Mouse (Mus musculus) heart, embryonic 11.5 days (tissue): ENCODE results near the gene Efcab3. TPM values are rescaled to one million over a fixed set of nuclear protein-coding genes. Genes with fewer than 3 reads are reported as not detected.

Source experiments
- ATAC-seq: fragments of 200-750 bp; cut with Nextera tagmentation; replicated peaks from 2 replicates; pipeline ENCODE4 v1.8.0; 2017; ENCODE audit warnings: moderate library complexity; ENCODE audit not compliant: insufficient number of reproducible peaks, low FRiP score, low TSS enrichment
- H3K27ac ChIP-seq: fragments of 300-500 bp; sonication (generic); 2 replicates; pipeline ENCODE4 v1.5.1; 2014; ENCODE audit warnings: mild to moderate bottlenecking, low read depth, low read length
- H3K27me3 ChIP-seq: fragments of 300-500 bp; sonication (generic); 2 replicates; pipeline ENCODE4 v1.6.1; 2014; ENCODE audit warnings: mild to moderate bottlenecking, low read length, mixed read lengths; ENCODE audit not compliant: control insufficient read depth, insufficient read depth
- H3K36me3 ChIP-seq: fragments of 300-500 bp; sonication (generic); 2 replicates; pipeline ENCODE4 v1.6.1; 2014; ENCODE audit warnings: mild to moderate bottlenecking, low read length, moderate library complexity, mixed read lengths; ENCODE audit not compliant: control insufficient read depth, insufficient read depth
- H3K4me1 ChIP-seq: fragments of 300-500 bp; sonication (generic); 2 replicates; pipeline ENCODE4 v1.6.1; 2014; ENCODE audit warnings: low read length; ENCODE audit not compliant: control insufficient read depth, insufficient read depth
- H3K4me2 ChIP-seq: fragments of 300-500 bp; sonication (generic); 2 replicates; pipeline ENCODE4 v1.6.1; 2014; ENCODE audit warnings: mild to moderate bottlenecking, moderate library complexity
- H3K4me3 ChIP-seq: fragments of 300-500 bp; sonication (generic); 2 replicates; pipeline ENCODE4 v1.5.1; 2014; ENCODE audit warnings: low read depth, low read length
- H3K9ac ChIP-seq: fragments of 300-500 bp; sonication (generic); 2 replicates; pipeline ENCODE4 v1.6.1; 2014; ENCODE audit warnings: mild to moderate bottlenecking, low read depth, low read length, moderate library complexity
- H3K9me3 ChIP-seq: fragments of 300-500 bp; sonication (generic); replicated peaks from 2 replicates; pipeline ENCODE4 v1.6.1; 2016; ENCODE audit warnings: low read length; ENCODE audit not compliant: control insufficient read depth
- WGBS: fragments of 180-500 bp; shearing (Covaris S2); extraction: QIAGEN DNeasy Blood & Tissue Kit; methylation state at CpG from one replicate; pipeline ENCODE4 v1.1.7; 2014; ENCODE audit not compliant: insufficient replicate concordance; 5-methylcytosine and 5-hydroxymethylcytosine counted together
- polyA plus RNA-seq: library from polyadenylated mRNA; unstranded; fragments of >200 nt; fragmentation: Nextera tagmentation; extraction: Ambion mirVana; gene quantifications from 2 replicates; pipeline ENCODE4 v1.2.1, GENCODE M21; 2014

The Efcab3 gene
- polyA plus RNA-seq, 1 experiment from 2014 or later: not detected

DNA sequence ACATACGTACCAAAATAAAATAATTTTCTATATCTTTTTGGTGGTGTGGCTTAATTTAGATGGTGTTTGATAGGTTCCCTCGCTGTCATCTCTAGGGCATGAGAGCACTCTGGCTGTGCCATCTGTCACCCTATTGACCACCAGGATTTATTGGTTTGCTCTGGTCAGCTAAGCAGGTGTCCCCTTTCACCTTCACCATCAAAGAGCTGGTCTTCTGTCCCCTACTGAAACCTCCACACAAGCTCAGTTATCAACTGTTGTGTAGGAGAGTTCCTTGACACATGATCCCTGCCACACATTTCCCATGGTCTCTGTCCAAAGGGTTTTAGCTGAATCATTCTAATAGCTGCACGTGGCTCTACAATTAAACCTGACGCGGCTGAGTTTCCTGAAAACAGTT is 77.7 kb downstream of the Efcab3 start:
- H3K4me2 ChIP-seq: no peak overlapping the region
- no peaks in the 10 kb centered on the region for H3K9me3 ChIP-seq
- no peaks in the 10 kb centered on the region for H3K27me3 ChIP-seq
- no peak overlapping the region for H3K27ac ChIP-seq
- WGBS: 88% methylated on average over 5 of the region's 5 CpGs
- H3K4me3 ChIP-seq: no peak overlapping the region
- peaks cover 26% of the 10 kb centered on the region for H3K36me3 ChIP-seq
- H3K9ac ChIP-seq: no peak overlapping the region
- no peak for ATAC-seq
- no peaks in the 10 kb centered on the region for H3K4me1 ChIP-seq

DNA sequence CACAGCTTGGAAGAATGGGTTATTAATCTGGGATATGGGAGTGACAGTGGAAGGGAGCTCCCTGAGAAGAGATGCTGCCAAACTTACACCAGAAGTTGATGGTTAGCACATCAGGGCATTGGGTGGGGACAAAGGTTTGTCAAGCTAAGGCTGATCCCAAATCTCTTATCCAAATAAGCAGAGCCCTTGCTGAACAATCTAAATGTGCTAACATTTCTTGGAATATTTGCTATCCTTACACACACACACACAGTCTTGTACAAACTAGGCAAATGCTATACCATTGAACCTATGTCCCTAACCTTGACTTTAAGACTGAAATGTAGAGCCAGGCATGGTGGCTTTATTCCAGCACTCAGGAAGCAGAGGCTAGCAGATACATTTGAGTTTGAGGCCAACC is 80.2 kb downstream of the Efcab3 start:
- Histone ChIP-seq H3K4me1 (no peaks in the 10 kb centered on the region), H3K9ac (no peak overlapping the region), H3K27ac (no peak overlapping the region), H3K4me3 (no peak overlapping the region), H3K27me3 (no peaks in the 10 kb centered on the region), H3K9me3 (no peaks in the 10 kb centered on the region), H3K36me3 (peaks cover 15% of the 10 kb centered on the region), H3K4me2 (no peak overlapping the region)
- no peak for ATAC-seq

DNA sequence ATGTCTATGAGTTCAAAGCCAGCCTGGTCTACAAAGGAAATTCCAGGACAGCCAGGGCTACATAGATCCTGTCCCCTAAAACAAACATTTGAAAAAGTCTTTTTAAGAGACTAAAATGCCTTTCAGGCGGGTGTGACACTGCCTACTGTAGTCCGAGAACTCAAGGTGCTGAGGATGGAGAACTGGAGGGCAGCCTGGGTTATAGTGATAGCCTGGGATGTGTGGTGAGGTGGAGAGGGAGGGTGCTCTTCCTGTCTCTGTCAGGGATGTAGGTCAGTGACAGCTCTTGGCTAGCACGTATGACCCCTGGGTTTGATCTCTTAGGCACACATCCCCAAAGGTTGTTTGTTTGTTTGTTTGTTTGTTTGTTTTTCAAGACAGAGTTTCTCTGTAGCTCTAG is 80.7 kb downstream of the Efcab3 start:
- ATAC-seq: no peak
- no peak overlapping the region for H3K9ac ChIP-seq
- WGBS: 73% methylated on average over 3 of the region's 3 CpGs
- H3K36me3 ChIP-seq: peaks cover 15% of the 10 kb centered on the region
- no peak overlapping the region for H3K27ac ChIP-seq
- no peak overlapping the region for H3K4me2 ChIP-seq
- H3K4me1 ChIP-seq: no peaks in the 10 kb centered on the region
- no peaks in the 10 kb centered on the region for H3K9me3 ChIP-seq
- H3K27me3 ChIP-seq: no peaks in the 10 kb centered on the region
- no peak overlapping the region for H3K4me3 ChIP-seq

DNA sequence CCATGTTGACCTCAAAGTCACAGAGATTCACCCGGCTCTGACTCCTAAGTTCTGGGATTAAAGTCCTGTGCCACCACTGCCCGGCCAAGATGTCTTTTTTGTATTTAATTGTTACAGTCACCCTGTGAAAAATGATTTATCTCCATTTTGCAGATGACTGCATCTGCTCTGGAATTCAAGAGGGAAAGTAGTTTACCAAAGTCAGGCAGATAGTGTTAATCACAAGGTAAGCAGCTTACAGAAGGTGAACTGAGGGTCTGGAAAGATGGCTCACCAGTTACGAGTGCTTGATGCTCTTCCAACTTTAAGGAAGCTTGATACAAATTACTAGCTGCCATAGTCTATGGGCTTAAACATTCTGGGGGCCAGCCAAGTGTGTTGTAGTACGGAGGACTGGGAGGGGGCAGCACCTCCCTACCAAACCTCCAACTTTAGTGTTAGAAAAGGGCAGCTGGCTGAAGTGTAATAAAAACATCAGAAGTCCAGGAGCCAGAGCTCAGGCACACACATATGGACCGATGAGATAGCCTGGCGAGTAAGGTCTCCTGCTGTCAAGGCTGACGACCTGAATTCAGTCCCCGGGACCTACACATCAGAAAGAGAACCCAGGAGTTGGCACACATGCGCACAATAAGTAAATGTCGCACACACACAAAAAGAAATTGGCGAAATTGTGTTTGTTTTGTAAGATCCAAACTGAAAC is 81.3 kb downstream of the Efcab3 start:
- Histone ChIP-seq H3K9ac (no peak overlapping the region), H3K4me2 (no peak overlapping the region), H3K4me1 (no peaks in the 10 kb centered on the region), H3K4me3 (no peak overlapping the region), H3K27ac (no peak overlapping the region), H3K36me3 (peaks cover 10% of the 10 kb centered on the region), H3K9me3 (no peaks in the 10 kb centered on the region), H3K27me3 (no peaks in the 10 kb centered on the region)
- ATAC-seq: no peak
- WGBS: 78% methylated on average over 11 of the region's 11 CpGs

DNA sequence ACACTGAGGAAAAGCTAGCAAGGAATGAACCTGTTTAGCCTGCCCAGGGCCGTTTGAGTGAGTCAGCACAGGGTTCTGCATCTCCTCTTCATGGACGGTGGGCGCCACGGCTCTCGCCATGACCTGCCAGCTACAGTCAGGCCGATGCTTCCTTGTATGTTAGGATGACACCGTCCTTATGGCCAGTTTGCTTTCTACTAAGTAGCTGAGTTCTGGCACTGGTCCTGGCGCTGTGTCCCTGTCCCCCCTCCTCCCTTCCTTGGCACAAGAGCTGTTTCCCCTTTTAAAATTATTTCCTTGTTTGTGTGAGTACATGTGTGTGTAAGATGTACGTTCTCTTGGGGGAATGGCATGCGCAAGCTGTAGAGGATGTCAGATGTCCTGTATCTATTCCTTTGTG is 81.8 kb downstream of the Efcab3 start:
- Histone ChIP-seq H3K9me3 (no peaks in the 10 kb centered on the region), H3K27me3 (no peaks in the 10 kb centered on the region), H3K4me2 (no peak overlapping the region), H3K27ac (no peak overlapping the region), H3K9ac (no peak overlapping the region), H3K4me3 (no peak overlapping the region), H3K4me1 (no peaks in the 10 kb centered on the region), H3K36me3 (peaks cover 6% of the 10 kb centered on the region; the same call in 1 of the 2 replicates)
- ATAC-seq: no peak
- 87% methylated on average over 10 of the region's 10 CpGs for WGBS

DNA sequence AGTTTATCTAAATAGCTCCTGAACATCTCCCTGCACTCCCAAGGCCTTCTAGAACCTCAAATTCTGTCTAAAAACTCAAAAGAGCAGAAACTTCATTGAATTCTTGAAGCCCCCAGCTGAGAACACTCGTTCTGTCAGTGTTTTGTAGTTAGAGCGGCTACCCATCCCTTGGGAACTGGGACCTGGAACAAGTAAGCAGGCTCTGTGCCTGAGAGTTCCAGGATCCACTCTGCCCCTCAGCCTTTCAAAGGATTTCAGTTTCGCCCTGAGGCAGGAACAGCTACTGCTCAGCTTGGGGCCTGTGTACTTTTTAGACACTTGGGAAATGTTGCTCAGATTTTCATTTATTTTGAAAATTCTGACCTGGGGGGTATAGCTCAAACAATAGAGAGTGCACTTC is 83.2 kb downstream of the Efcab3 start, which contains the start of gene Gm10842:
Gene Gm10842 (plus strand): TSS at position 301 of the 400 bp plus-strand sequence.
- no peak within 1 kb of the TSS for H3K27ac ChIP-seq
- H3K27me3 ChIP-seq: no peaks in the 10 kb centered on the region
- 75% methylated on average over 3 of the region's 3 CpGs for WGBS
- no peaks in the 10 kb centered on the region for H3K9me3 ChIP-seq
- H3K4me2 ChIP-seq: no peak within 1 kb of the TSS
- no peak for ATAC-seq
- H3K9ac ChIP-seq: no peak within 1 kb of the TSS
- H3K4me3 ChIP-seq: no peak within 1 kb of the TSS
- H3K36me3 ChIP-seq: no peaks in the 10 kb centered on the region
- no peaks in the 10 kb centered on the region; the same call in 1 of the 2 replicates for H3K4me1 ChIP-seq

DNA sequence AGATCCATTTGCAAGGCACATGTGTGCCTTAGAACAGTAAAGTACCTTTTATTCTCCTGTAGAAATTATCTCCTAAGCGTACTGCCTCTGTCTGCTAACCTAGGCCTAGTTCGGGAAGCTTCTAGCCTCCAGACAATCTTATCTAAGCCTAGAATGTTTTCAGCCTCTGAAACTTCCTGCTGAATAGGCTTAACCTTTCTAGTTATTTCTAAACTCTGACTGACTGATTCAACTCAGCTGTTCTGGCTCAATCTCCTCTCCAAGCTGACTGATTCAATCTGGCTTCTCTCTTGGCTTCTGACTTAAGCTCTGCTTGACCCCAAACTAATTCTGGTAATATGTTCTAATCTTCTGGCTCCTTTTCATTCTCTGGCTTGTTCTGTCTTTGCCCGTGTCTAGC is 86.0 kb downstream of the Efcab3 start:
- H3K27me3 ChIP-seq: no peaks in the 10 kb centered on the region
- H3K36me3 ChIP-seq: no peaks in the 10 kb centered on the region
- H3K4me3 ChIP-seq: no peak overlapping the region
- no peak overlapping the region for H3K27ac ChIP-seq
- WGBS: 37% methylated on average over 3 of the region's 3 CpGs
- H3K9ac ChIP-seq: no peak overlapping the region
- ATAC-seq: no peak
- H3K4me2 ChIP-seq: no peak overlapping the region
- H3K9me3 ChIP-seq: no peaks in the 10 kb centered on the region
- peaks cover 13% of the 10 kb centered on the region for H3K4me1 ChIP-seq

DNA sequence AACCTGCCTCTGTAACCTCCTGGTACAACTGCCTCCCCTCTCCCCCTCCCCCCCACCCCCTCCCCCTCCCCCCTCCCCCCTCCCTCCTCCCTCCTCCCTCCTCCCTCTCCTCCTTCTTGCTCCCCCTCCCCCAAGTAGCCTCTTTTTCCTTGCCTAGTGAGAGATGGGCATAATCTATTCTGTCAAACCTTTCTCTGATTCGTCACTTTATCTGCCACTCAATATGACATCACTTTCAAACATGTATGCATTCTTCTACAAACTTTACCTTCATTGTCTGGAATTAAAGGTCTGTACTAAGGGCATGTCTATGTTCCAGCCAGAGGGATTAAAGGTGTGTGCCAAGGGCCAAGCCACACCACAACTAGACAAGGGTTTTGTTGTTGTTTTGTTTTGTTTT is 86.4 kb downstream of the Efcab3 start:
- H3K9me3 ChIP-seq: no peaks in the 10 kb centered on the region
- H3K36me3 ChIP-seq: no peaks in the 10 kb centered on the region
- no peak overlapping the region for H3K9ac ChIP-seq
- no peak for ATAC-seq
- peaks cover 13% of the 10 kb centered on the region for H3K4me1 ChIP-seq
- no peak overlapping the region for H3K4me2 ChIP-seq
- 67% methylated on average over 1 of the region's 1 CpGs for WGBS
- H3K4me3 ChIP-seq: no peak overlapping the region
- no peak overlapping the region for H3K27ac ChIP-seq
- H3K27me3 ChIP-seq: no peaks in the 10 kb centered on the region

DNA sequence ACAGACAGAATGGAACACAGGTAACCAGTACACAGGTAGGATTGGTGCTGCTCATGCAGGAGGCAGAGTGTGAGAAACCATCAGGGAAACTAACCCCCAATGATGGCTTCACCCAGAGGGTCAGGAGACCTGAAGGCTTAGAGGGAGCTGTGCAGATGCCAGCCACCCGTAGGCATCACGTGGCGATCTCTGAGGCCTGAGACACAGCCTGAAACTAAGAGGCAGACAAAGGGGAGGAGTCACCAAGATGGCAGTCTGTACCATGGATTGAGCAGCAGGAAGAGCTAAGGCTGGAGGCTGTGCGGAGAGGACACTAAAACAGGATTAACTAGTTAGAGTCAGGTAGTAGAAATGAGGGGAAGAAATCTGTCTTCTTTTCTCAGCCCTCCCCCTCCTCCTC is 87.3 kb downstream of the Efcab3 start:
- H3K27ac ChIP-seq: no peak overlapping the region
- no peaks in the 10 kb centered on the region for H3K36me3 ChIP-seq
- ATAC-seq: no peak
- H3K9ac ChIP-seq: no peak overlapping the region
- H3K4me2 ChIP-seq: no peak overlapping the region
- H3K4me3 ChIP-seq: no peak overlapping the region
- H3K27me3 ChIP-seq: no peaks in the 10 kb centered on the region
- 63% methylated on average over 4 of the region's 4 CpGs for WGBS
- H3K4me1 ChIP-seq: peaks cover 13% of the 10 kb centered on the region
- no peaks in the 10 kb centered on the region for H3K9me3 ChIP-seq
